ENCODE assay signal across 10 mouse cellular contexts in genomic region chrX:96329764-96330163, GRCm38 (mm10). TPM values are rescaled to one million over a fixed set of nuclear protein-coding genes. Genes with fewer than 3 reads are reported as not detected.
DNase-seq lines count a peak whose midpoint lies in the region; ATAC-seq and TF ChIP-seq lines count a peak whose summit lies in the region.
"Had no signal": no experiment of that assay in that cellular context is flagged by ENCODE, and none has a peak within 500 bp of the region (broad histone marks: within the 10 kb centered on the region; RNA-seq: fewer than 3 reads in every experiment).

No protein-coding gene starts in this region.

- no peak overlapping the region for H3K4me2 ChIP-seq in heart, embryonic 11.5 days
- H3K4me2 ChIP-seq: heart, embryonic 13.5 days had no signal

- no peak overlapping the region for H3K4me3 ChIP-seq in heart, adult 2 months
- H3K4me3 ChIP-seq in heart, embryonic 11.5 days (ENCODE audit: low read depth, low read length), result no peak overlapping the region
- H3K4me3 ChIP-seq: heart, embryonic 13.5 days had no signal

- H3K27ac ChIP-seq in heart, adult 2 months, result no peak overlapping the region
- H3K27ac ChIP-seq in heart, embryonic 11.5 days (ENCODE audit: low read depth, low read length), result no peak overlapping the region
- H3K27ac ChIP-seq: heart, embryonic 13.5 days; liver, embryonic 14.5 days had no signal

- H3K36me3 ChIP-seq in heart, adult 2 months (ENCODE audit: control insufficient read depth, insufficient read depth, low read length), result no peaks in the 10 kb centered on the region
- no peaks in the 10 kb centered on the region for H3K36me3 ChIP-seq in heart, embryonic 11.5 days (ENCODE audit: control insufficient read depth, insufficient read depth, low read length)
- H3K36me3 ChIP-seq: heart, embryonic 13.5 days had no signal

- intact Hi-C loops in heart, adult 2 months (cut with DNase I), result loop anchor here (5.0 kb wide), 1 partner anchor 322 kb away; no protein-coding TSS in a partner anchor

- no peak overlapping the region for H3K9ac ChIP-seq in heart, adult 2 months (ENCODE audit: low read depth, low read length)
- no peak overlapping the region for H3K9ac ChIP-seq in heart, embryonic 11.5 days (ENCODE audit: low read depth, low read length)
- H3K9ac ChIP-seq: heart, embryonic 13.5 days; liver, embryonic 14.5 days had no signal

- DNase-seq in heart, adult 2 months, result no peak
- DNase-seq in thymus, postnatal 4 days, result peak; percentile 3
- no peak for DNase-seq in thymus, postnatal 25 days
- peak; percentile 0 to 21 for DNase-seq in kidney, postnatal 36 days
- DNase-seq in neural tube, embryonic 10.5 days (ENCODE audit: extremely low spot score, low spot score), result no peak
- no peak for DNase-seq in Muller cell, postnatal 12 days (ENCODE audit: inconsistent ontology term)
- no peak for DNase-seq in thymus, adult 18-20 months

- H3K79me2 ChIP-seq in heart, adult 2 months (replicated peaks; ENCODE audit: control insufficient read depth, insufficient read depth, low read length), result no peaks in the 10 kb centered on the region

- H3K27me3 ChIP-seq in heart, adult 2 months (ENCODE audit: control insufficient read depth, insufficient read depth, low read length), result no peaks in the 10 kb centered on the region
- no peaks in the 10 kb centered on the region for H3K27me3 ChIP-seq in heart, embryonic 11.5 days (ENCODE audit: control insufficient read depth, insufficient read depth, low read length)
- H3K27me3 ChIP-seq: heart, embryonic 13.5 days had no signal

- TF ChIP-seq CTCF in heart, adult 2 months (IDR thresholded peaks at IDR 0.05), result peak; percentile 60

- ATAC-seq in heart, embryonic 11.5 days (replicated peaks; ENCODE audit: insufficient number of reproducible peaks, low FRiP score, low TSS enrichment), result no peak

- H3K4me1 ChIP-seq in heart, adult 2 months (ENCODE audit: control insufficient read depth, insufficient read depth, low read length), result no peaks in the 10 kb centered on the region
- H3K4me1 ChIP-seq in heart, embryonic 11.5 days (ENCODE audit: control insufficient read depth, insufficient read depth, low read length), result no peaks in the 10 kb centered on the region
- H3K4me1 ChIP-seq: heart, embryonic 13.5 days had no signal

- TF ChIP-seq EP300 in heart, adult 2 months (IDR thresholded peaks at IDR 0.05; ENCODE audit: insufficient read depth, low read depth, low read length), result no peak

- 41% methylated on average over 4 of the region's 4 CpGs for WGBS in heart, adult 2 months
- WGBS in heart, embryonic 11.5 days (ENCODE audit: insufficient replicate concordance), result 35% methylated on average over 4 of the region's 4 CpGs

- TF ChIP-seq POLR2A in heart, adult 2 months (IDR thresholded peaks at IDR 0.05; ENCODE audit: insufficient read depth, low read depth, low read length), result no peak

- no peaks in the 10 kb centered on the region for H3K9me3 ChIP-seq in heart, embryonic 11.5 days (replicated peaks; ENCODE audit: control insufficient read depth, low read length)
- H3K9me3 ChIP-seq: heart, embryonic 13.5 days had no signal

RNA-seq across cellular contexts. Expression of gene Vsig4, which starts 36.5 kb away (rescaled TPM):
- under 1 TPM; 0.77 to 0.89 TPM for total RNA-seq in heart, adult 2 months (2021)
- polyA plus RNA-seq in heart, adult 2 months (2012; rRNA removed), result 0.96 and 1.9 TPM in 2 replicates
- not detected in 2 replicates for polyA plus RNA-seq in heart, embryonic 11.5 days (2014; fragmentation: Nextera tagmentation; extraction: Ambion mirVana)

Comparison
In these comparisons a context has a peak if more than half of its experiments do, and no peak if none do; other contexts are left out.
1. DNase-seq: peak in thymus, postnatal 4 days (single experiment) and kidney, postnatal 36 days (2 of 2); none in heart, adult 2 months (0 of 2), thymus, postnatal 25 days (single experiment), neural tube, embryonic 10.5 days (single experiment), Muller cell, postnatal 12 days (single experiment) and thymus, adult 18-20 months (0 of 2).